Mouse (Mus musculus): ENCODE data around the gene Pm20d1. TPM values are rescaled to one million over a fixed set of nuclear protein-coding genes. Genes with fewer than 3 reads are reported as not detected.
"Not testable (repeated sequence)": the region's sequence is repeated elsewhere in the genome, so short reads cannot be mapped to it uniquely, and the experiment has no call there.

The Pm20d1 gene
- polyA plus RNA-seq, 1 experiment from 2014 or later: 0.53 TPM

DNA sequence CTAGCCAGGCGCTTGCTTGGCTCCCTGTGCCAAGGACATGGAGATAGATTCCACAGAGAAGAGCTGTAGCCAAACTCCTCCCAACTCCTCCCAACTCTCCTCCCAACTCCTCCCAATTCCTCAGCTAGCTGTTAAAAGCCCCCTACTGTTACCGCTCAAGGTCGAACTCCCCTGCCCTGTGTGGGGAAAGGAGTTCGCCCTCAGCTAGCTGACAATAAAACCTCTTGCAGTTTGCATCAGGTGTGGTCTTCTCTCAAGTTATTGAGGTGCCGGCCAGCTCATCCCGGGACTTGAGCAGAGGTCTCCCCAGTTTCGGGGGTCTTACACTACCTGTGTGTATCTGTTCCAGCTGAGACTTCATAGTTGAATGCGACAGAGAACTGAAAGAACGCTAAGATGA, 23.2 kb downstream of the Pm20d1 start:
- not testable (repeated sequence) for H3K36me3 ChIP-seq; H3K4me1 ChIP-seq; ATAC-seq (ENCODE audit: insufficient number of reproducible peaks, insufficient read depth, low FRiP score, low TSS enrichment, low read depth); H3K27me3 ChIP-seq; H3K4me3 ChIP-seq; H3K4me2 ChIP-seq; H3K9me3 ChIP-seq; H3K27ac ChIP-seq; H3K9ac ChIP-seq
- 72% methylated on average over 9 of the region's 9 CpGs for WGBS

DNA sequence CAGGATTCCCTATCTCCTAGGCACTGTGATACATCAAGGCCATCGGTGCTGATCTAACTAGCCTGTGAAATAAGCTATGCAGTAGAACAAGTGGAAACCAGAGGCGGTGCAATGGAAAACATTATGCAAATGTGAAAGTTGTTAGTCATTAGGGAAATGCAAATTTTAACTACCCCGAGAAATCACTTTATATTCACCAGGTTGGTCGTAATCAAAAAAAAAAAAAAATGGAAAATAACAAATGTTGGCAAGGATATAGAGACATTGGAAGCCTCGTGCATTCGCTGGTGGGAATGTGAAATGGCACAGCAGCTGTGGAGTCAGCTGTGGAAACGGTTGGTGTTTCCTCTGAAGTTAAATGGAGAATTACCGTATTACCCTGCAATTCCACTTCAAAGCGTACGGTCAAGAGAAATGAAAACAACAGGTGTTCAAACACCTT, 23.7 kb downstream of the Pm20d1 start:
- Histone ChIP-seq H3K4me2 (no peak overlapping the region), H3K27ac (no peak overlapping the region), H3K36me3 (no peaks in the 10 kb centered on the region), H3K4me1 (no peaks in the 10 kb centered on the region), H3K9ac (no peak overlapping the region), H3K4me3 (no peak overlapping the region), H3K9me3 (no peaks in the 10 kb centered on the region), H3K27me3 (no peaks in the 10 kb centered on the region)
- 72% methylated on average over 10 of the region's 10 CpGs for WGBS
- ATAC-seq (ENCODE audit: insufficient number of reproducible peaks, insufficient read depth, low FRiP score, low TSS enrichment, low read depth): no peak

DNA sequence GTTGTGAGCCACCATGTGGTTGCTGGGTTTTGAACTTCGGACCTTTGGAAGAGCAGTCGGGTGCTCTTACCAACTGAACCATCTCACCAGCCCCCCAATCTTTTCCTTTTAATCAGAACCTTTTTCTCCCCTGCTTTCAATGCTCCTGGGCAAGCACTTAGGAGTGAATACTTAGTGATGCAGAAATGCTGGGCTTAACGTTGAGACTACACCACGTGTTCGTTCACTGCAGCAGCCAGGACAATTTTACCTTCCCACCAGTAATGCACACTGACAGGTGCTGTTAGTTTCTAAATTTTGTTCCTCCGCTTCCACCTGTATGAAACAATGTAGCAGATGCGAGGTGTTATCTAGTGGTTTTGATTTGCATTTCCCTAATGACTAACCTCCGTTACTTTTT, 25.1 kb downstream of the Pm20d1 start:
- Histone ChIP-seq H3K4me3 (no peak overlapping the region), H3K4me1 (peaks cover 4% of the 10 kb centered on the region; the same call in 1 of the 2 replicates), H3K27ac (no peak overlapping the region), H3K9ac (no peak overlapping the region), H3K36me3 (no peaks in the 10 kb centered on the region), H3K4me2 (no peak overlapping the region), H3K27me3 (no peaks in the 10 kb centered on the region), H3K9me3 (no peaks in the 10 kb centered on the region)
- WGBS: 72% methylated on average over 8 of the region's 8 CpGs
- ATAC-seq (ENCODE audit: insufficient number of reproducible peaks, insufficient read depth, low FRiP score, low TSS enrichment, low read depth): no peak

DNA sequence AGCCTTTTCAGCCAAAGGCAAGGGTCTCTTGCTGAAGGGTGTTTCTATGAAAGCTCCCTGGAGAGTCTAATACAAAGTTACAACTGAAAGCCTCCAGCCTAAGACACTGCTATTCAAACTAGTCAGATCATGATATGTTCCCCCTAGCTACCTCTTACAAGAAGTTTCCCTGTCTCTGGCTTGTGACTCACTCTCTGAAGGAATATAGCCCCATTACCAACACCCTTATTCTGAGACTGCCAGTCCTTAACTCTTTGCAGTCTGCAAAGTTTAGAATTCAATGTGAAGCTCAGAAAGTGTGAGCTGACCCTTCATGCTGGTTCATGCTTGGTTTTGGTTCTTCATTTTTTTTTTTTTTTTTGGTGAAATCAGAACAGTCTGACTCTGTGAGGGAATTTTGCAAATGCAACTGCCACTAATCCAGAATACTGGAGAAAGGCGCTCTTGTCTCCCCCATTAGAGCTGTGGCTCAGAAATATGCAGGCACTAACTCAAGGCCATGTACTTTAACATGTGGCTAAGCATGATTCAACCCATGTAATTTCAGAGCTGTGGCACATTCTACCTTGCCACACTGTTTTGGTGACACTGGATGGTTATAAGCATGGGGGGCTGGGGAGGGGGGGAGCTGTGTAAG, 25.8 kb downstream of the Pm20d1 start:
- no peak overlapping the region for H3K9ac ChIP-seq
- H3K4me3 ChIP-seq: no peak overlapping the region
- 84% methylated on average over 1 of the region's 1 CpGs for WGBS
- no peaks in the 10 kb centered on the region for H3K36me3 ChIP-seq
- H3K4me1 ChIP-seq: peaks cover 5% of the 10 kb centered on the region; the same call in 1 of the 2 replicates
- H3K4me2 ChIP-seq: no peak overlapping the region
- H3K27me3 ChIP-seq: no peaks in the 10 kb centered on the region
- H3K9me3 ChIP-seq: no peaks in the 10 kb centered on the region
- ATAC-seq (ENCODE audit: insufficient number of reproducible peaks, insufficient read depth, low FRiP score, low TSS enrichment, low read depth): no peak
- H3K27ac ChIP-seq: no peak overlapping the region

DNA sequence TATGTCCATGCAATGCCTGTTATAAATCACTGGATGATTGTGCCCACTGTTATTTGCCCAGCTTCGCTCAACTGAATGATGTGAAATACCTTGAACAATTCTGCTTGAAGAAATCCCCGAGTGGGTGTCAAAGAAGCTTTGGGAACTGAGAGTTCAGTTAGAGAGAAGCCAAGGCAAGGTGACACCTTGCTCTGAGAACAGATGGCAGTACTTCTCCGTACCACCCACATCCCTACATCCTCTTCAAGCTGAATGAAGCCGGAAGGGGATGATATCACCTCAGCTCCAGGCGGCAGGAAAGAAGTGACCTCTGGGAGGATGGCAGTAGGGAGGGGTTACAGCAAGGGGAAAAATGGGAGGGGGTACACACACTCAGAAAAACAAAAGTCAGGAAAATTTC, 26.4 kb downstream of the Pm20d1 start:
- no peaks in the 10 kb centered on the region for H3K36me3 ChIP-seq
- H3K9ac ChIP-seq: no peak overlapping the region
- H3K27me3 ChIP-seq: no peaks in the 10 kb centered on the region
- WGBS: 57% methylated on average over 5 of the region's 5 CpGs
- H3K4me2 ChIP-seq: no peak overlapping the region
- no peaks in the 10 kb centered on the region for H3K9me3 ChIP-seq
- no peak overlapping the region for H3K27ac ChIP-seq
- peaks cover 5% of the 10 kb centered on the region; the same call in 1 of the 2 replicates for H3K4me1 ChIP-seq
- ATAC-seq (ENCODE audit: insufficient number of reproducible peaks, insufficient read depth, low FRiP score, low TSS enrichment, low read depth): no peak
- H3K4me3 ChIP-seq: no peak overlapping the region

DNA sequence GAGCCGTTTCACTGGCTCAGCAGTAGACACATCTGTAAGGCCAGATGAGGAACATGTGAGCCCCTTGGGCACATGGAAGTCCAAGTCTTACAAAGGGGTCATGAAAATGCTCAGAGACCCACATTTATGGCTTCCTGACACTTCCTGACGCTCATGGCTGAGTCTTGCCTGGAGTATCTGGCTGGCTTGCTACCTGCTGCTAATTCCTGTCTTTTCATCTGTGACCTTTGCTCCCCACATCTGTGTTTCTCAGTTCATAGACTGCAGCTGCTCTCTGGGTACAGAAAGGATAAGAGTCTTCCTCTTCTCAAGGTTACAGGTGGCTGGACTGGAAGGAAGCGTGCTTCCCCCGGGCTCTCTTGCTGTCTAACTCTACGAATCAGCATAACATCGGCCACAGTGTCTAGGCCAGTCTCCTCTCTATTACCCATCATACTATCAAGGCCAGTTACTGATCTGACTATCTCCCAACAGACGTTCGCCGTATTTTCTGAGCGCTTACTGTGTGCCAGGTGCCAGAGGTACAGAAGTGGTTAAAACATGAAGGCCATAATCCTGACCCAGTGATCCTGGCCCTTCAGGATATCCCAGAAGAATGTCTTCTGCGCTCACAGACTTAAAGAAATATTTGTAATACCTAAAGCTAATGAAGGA, 27.5 kb downstream of the Pm20d1 start:
- Histone ChIP-seq H3K36me3 (no peaks in the 10 kb centered on the region), H3K27ac (no peak overlapping the region), H3K4me1 (peaks cover 15% of the 10 kb centered on the region), H3K9ac (no peak overlapping the region), H3K4me2 (no peak overlapping the region), H3K27me3 (no peaks in the 10 kb centered on the region), H3K9me3 (no peaks in the 10 kb centered on the region), H3K4me3 (no peak overlapping the region)
- 78% methylated on average over 11 of the region's 11 CpGs for WGBS
- ATAC-seq (ENCODE audit: insufficient number of reproducible peaks, insufficient read depth, low FRiP score, low TSS enrichment, low read depth): no peak

DNA sequence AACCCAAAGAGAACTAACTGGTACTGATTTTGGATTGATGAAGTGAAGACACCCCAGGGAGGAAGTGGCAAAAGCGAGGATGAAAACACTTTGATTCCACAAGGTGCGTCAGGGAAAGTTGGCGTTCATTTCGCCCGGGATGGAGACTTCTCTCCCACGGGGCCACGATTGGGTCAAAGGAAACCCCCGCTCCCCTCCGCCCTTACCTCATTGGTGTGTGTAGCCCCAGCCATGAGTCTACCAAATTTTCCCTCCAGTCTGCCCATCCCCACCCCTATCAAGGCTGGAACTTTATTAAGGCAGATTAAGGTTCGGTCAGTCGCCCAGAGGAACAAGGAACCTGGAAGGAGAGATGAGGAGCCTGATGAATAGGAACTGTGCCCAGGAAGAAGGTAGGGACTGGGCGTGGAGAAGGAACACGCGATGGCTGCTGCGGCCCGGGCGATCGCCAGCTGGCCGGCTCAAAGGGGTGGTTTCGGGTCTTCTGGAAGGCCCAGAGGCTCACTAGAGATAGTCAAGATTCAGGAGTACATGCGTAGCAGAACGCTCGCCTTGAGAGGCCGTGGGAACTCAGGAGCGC, 30.1 kb downstream of the Pm20d1 start, which contains the start of gene Slc41a1:
Slc41a1 (plus strand) TSS at position 287 of the 580 bp plus-strand sequence.
- H3K9ac ChIP-seq: peak within 1 kb of the TSS; percentile 84
- WGBS: 3% methylated on average over 25 of the region's 25 CpGs
- H3K9me3 ChIP-seq: no peaks in the 10 kb centered on the region
- peak; percentile 21; the same call in 1 of the 2 replicates for ATAC-seq (ENCODE audit: insufficient number of reproducible peaks, insufficient read depth, low FRiP score, low TSS enrichment, low read depth)
- H3K4me2 ChIP-seq: peak within 1 kb of the TSS; percentile 80
- H3K4me3 ChIP-seq: peak within 1 kb of the TSS; percentile 74
- H3K4me1 ChIP-seq: peaks cover 38% of the 10 kb centered on the region
- H3K36me3 ChIP-seq: peaks cover 21% of the 10 kb centered on the region
- H3K27ac ChIP-seq: peak within 1 kb of the TSS; percentile 85
- no peaks in the 10 kb centered on the region for H3K27me3 ChIP-seq

DNA sequence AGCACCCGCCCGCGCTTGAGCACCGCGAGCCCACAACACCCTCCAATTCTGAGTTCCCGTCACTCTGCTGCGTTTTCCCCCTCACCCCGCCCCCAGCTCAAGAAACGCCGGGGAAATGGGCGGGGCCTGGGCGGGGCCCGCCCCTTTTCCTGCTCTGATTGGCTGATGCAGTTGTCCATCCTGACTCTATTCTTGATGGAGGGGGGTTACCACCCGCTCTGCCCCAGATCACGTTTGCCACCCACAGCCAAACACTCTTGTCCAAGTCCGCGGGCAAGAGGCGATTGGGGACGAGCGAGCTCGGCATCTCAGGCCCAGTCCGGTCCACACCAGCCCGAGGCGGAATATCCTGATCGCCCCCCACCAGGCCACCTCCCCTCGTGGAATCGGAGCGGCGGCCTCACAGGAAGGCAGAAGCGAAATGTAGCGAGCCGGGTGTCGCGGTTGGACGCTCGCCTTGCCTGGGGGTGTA, 30.6 kb downstream of the Pm20d1 start:
- H3K4me3 ChIP-seq: peak overlapping the region; percentile 74
- peaks cover 40% of the 10 kb centered on the region for H3K4me1 ChIP-seq
- H3K27me3 ChIP-seq: no peaks in the 10 kb centered on the region
- peak overlapping the region; percentile 80 for H3K4me2 ChIP-seq
- no peaks in the 10 kb centered on the region for H3K9me3 ChIP-seq
- H3K27ac ChIP-seq: peak overlapping the region; percentile 85
- peak overlapping the region; percentile 84 for H3K9ac ChIP-seq
- peaks cover 26% of the 10 kb centered on the region for H3K36me3 ChIP-seq
- ATAC-seq (ENCODE audit: insufficient number of reproducible peaks, insufficient read depth, low FRiP score, low TSS enrichment, low read depth): peak; percentile 91
- under 1% methylated on average over 36 of the region's 36 CpGs for WGBS

DNA sequence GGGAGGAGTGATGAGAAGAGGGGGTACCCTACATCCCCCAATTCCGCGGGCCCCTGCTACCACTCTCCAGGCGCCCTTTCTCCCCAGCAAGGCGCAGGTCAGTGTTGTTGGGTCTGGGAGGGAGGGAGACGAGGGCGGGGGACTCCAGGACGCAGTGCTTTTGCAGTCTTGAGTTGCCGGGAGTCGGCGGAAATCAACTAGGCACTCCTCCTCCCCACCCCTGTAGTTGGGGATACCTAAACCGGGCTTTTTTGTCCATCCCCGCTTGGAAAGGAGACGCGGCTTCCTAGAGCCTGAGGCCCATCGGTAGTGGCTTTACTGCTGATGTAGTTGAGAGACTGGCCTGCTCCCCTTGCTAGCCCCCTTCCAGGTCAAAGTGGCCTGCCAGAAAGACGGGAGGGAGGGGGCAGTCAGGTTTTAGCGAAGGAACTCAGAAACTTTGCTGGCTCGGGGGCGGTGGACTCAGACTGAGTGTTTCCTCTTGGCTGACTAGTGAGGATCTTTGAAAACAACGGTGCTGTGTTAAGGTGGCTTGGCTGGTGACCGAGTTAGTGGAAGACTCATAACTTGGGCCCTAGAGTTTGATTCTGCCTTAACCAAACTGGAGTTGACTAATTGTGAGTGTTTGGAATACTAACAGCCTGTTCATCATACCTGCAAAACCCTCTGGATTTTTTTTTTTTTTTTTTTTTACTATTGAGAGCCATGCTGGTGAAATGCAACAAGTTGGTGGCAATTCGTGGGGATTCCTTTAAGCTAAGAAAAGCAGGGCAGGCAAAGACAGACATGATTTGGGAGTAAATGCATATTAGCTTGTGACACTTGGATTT, 31.3 kb downstream of the Pm20d1 start:
- H3K4me1 ChIP-seq: peaks cover 44% of the 10 kb centered on the region
- peak; percentile 32 for ATAC-seq (ENCODE audit: insufficient number of reproducible peaks, insufficient read depth, low FRiP score, low TSS enrichment, low read depth)
- H3K9ac ChIP-seq: peak overlapping the region; percentile 84
- peak overlapping the region; percentile 80 for H3K4me2 ChIP-seq
- H3K36me3 ChIP-seq: peaks cover 30% of the 10 kb centered on the region
- no peaks in the 10 kb centered on the region for H3K9me3 ChIP-seq
- peak overlapping the region; percentile 85 for H3K27ac ChIP-seq
- no peaks in the 10 kb centered on the region for H3K27me3 ChIP-seq
- H3K4me3 ChIP-seq: peak overlapping the region; percentile 74
- under 1% methylated on average over 21 of the region's 22 CpGs for WGBS

DNA sequence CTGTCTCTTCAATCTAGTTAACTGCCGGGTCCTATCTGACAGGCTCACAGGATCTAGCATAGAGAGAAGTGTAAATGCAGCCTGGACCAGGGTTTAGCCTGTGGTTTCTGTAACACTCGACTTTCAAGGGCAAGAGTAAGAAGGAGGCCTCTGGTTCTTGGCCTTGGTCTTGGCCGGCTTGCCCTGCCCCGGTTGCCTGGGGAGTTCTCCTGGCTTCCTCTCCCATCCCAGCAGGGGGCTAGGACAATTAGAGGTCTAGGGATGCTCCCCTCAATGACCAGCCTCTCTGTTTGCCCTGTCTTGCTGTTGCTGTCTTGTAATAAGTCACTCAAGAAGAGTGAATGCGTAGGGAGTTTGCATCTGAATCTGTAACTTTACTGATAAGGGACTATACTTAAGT, 32.1 kb downstream of the Pm20d1 start:
- Histone ChIP-seq H3K4me3 (peak overlapping the region; percentile 74), H3K27me3 (no peaks in the 10 kb centered on the region), H3K36me3 (peaks cover 36% of the 10 kb centered on the region), H3K27ac (no peak overlapping the region), H3K4me1 (peaks cover 51% of the 10 kb centered on the region), H3K9me3 (no peaks in the 10 kb centered on the region), H3K4me2 (peak overlapping the region; percentile 80), H3K9ac (peak overlapping the region; percentile 84)
- 42% methylated on average over 5 of the region's 5 CpGs for WGBS
- no peak for ATAC-seq (ENCODE audit: insufficient number of reproducible peaks, insufficient read depth, low FRiP score, low TSS enrichment, low read depth)

DNA sequence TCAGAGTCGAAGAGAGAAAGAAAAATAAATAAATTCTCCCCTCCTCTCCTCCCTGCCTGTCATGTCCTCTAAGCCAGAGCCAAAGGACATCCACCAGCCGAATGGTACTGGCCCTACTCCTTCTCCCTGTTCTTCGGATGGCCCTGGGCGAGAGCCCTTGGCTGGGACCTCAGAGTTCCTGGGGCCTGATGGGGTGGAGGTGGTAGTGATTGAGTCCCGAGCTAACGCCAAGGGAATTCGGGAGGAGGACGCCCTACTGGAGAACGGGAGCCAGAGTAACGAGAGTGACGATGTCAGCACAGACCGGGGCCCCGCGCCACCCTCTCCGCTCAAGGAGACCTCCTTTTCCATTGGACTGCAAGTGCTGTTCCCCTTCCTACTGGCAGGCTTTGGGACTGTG, 33.4 kb downstream of the Pm20d1 start:
- WGBS: 90% methylated on average over 15 of the region's 15 CpGs
- peaks cover 48% of the 10 kb centered on the region for H3K36me3 ChIP-seq

More for the DNA sequence above, 33.4 kb downstream of the Pm20d1 start:
- no peaks in the 10 kb centered on the region for H3K9me3 ChIP-seq
- no peak overlapping the region for H3K27ac ChIP-seq
- H3K4me1 ChIP-seq: peaks cover 51% of the 10 kb centered on the region
- no peak for ATAC-seq (ENCODE audit: insufficient number of reproducible peaks, insufficient read depth, low FRiP score, low TSS enrichment, low read depth)
- H3K4me2 ChIP-seq: no peak overlapping the region
- H3K4me3 ChIP-seq: no peak overlapping the region
- H3K9ac ChIP-seq: no peak overlapping the region
- H3K27me3 ChIP-seq: no peaks in the 10 kb centered on the region

Measured in embryonic facial prominence, embryonic 13.5 days (tissue).